Mouse (Mus musculus) testis, adult 2 months (tissue): Measurements from ENCODE around the gene Kdm6b. TPM values are rescaled to one million over a fixed set of nuclear protein-coding genes. Genes with fewer than 3 reads are reported as not detected.

ENCODE experiments used
- H3K27ac ChIP-seq: fragments of 200-500 bp; 2 replicates; pipeline ENCODE4 v1.5.1; 2012; ENCODE audit warnings: low read depth, low read length; ENCODE audit not compliant: control insufficient read depth, insufficient read depth
- H3K27me3 ChIP-seq: fragments of 200-500 bp; 2 replicates; pipeline ENCODE4 v1.6.1; 2012; ENCODE audit warnings: mild to moderate bottlenecking, low read length, moderate library complexity; ENCODE audit not compliant: control insufficient read depth, insufficient read depth
- H3K36me3 ChIP-seq: fragments of 200-500 bp; 2 replicates; pipeline ENCODE4 v1.6.1; 2012; ENCODE audit warnings: mild to moderate bottlenecking, low read length; ENCODE audit not compliant: control insufficient read depth, insufficient read depth
- H3K4me1 ChIP-seq: fragments of 200-500 bp; 2 replicates; pipeline ENCODE4 v1.6.1; 2012; ENCODE audit warnings: low read length; ENCODE audit not compliant: control insufficient read depth, insufficient read depth
- H3K4me3 ChIP-seq: fragments of 200-500 bp; 2 replicates; pipeline ENCODE4 v1.5.1; 2012; ENCODE audit warnings: low read depth, mild to moderate bottlenecking, low read length, moderate library complexity, mixed read lengths; ENCODE audit not compliant: control insufficient read depth
- CTCF ChIP-seq: fragments of 200-500 bp; IDR thresholded peaks from 2 replicates; pipeline ENCODE4 v1.5.1; 2012; ENCODE audit warnings: low read depth, mild to moderate bottlenecking, inconsistent platforms, low read length, moderate library complexity; ENCODE audit not compliant: control insufficient read depth, insufficient read depth, insufficient replicate concordance
- POLR2A ChIP-seq: fragments of 200-500 bp; IDR thresholded peaks from 2 replicates; pipeline ENCODE4 v1.6.1; 2012; ENCODE audit warnings: low read depth, mild to moderate bottlenecking, inconsistent platforms, low read length, moderate library complexity; ENCODE audit not compliant: control insufficient read depth
- polyA plus RNA-seq: library from polyadenylated mRNA; depleted of rRNA; stranded (reverse); fragments of >200 nt; gene quantifications from 2 replicates; pipeline ENCODE4 v1.2.3, GENCODE M21; 2012; rRNA removed

Kdm6b gene
- polyA plus RNA-seq, 1 experiment, result 8.0 TPM

DNA sequence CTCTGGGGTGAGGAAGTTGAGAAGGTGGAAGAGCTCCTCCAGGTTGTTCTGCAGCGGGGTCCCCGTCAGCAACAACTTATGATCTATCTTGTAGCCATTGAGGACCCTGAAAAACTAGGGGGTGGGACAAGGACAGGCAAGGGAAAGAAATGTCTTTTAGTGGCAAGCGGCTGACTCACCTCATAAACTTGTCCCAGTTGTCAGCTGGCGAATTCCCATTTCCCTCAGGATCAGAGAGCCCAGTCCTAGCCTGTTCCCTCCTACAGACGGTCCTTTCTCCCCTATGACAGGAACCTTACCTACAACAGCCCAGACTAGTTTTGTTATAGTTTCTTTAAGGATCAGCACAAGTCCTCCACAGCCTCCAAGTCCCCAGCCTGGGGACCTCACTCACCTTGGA, 56.9 kb downstream of the Kdm6b start:
- Histone ChIP-seq H3K4me3 (no peak overlapping the region), H3K4me1 (no peaks in the 10 kb centered on the region), H3K27me3 (no peaks in the 10 kb centered on the region), H3K27ac (no peak overlapping the region), H3K36me3 (peaks cover 12% of the 10 kb centered on the region)
- TF ChIP-seq POLR2A (no peak), CTCF (no peak)

Other genes starting within 250 kb of the Kdm6b start
- 0.05 and 0.06 TPM in 2 replicates for gene Alox8, start 215.8 kb downstream of the Kdm6b start, polyA plus RNA-seq
- 0.16 and 0.17 TPM in 2 replicates for gene Gucy2e, start 176.6 kb downstream of the Kdm6b start, polyA plus RNA-seq
- gene Cntrob, start 89.9 kb downstream of the Kdm6b start, polyA plus RNA-seq, result 20.6 and 21.6 TPM in 2 replicates
- gene Trappc1, start 89.7 kb downstream of the Kdm6b start, polyA plus RNA-seq, result 17.9 and 25.5 TPM in 2 replicates
- gene Kcnab3, start 87.4 kb downstream of the Kdm6b start, polyA plus RNA-seq, result 12.1 and 12.2 TPM in 2 replicates
- gene Rnf227, start 73.2 kb downstream of the Kdm6b start, polyA plus RNA-seq, result 4.4 and 5.7 TPM in 2 replicates
- gene Chd3, start 44.3 kb downstream of the Kdm6b start, polyA plus RNA-seq, result 49.4 and 52.5 TPM in 2 replicates
- 325 and 343 TPM in 2 replicates for gene Naa38, start 18.2 kb downstream of the Kdm6b start, polyA plus RNA-seq
- 35.3 and 42.5 TPM in 2 replicates for gene Cyb5d1, start 18.0 kb downstream of the Kdm6b start, polyA plus RNA-seq
- gene Tmem88, start 15.4 kb downstream of the Kdm6b start, polyA plus RNA-seq, result 2.0 and 2.4 TPM in 2 replicates
- gene Dnah2, start 135.4 kb upstream of the Kdm6b start, polyA plus RNA-seq, result 39.3 and 42.7 TPM in 2 replicates
- 2.7 and 3.3 TPM in 2 replicates for gene Efnb3, start 146.5 kb upstream of the Kdm6b start, polyA plus RNA-seq
- gene Wrap53, start 166.6 kb upstream of the Kdm6b start, polyA plus RNA-seq, result 9.5 and 9.7 TPM in 2 replicates
- gene Trp53, start 166.7 kb upstream of the Kdm6b start, polyA plus RNA-seq, result 22.1 TPM in 2 replicates
- 27.9 and 40.5 TPM in 2 replicates for gene Atp1b2, start 192.3 kb upstream of the Kdm6b start, polyA plus RNA-seq
- 11.9 and 16.4 TPM in 2 replicates for gene Shbg, start 204.2 kb upstream of the Kdm6b start, polyA plus RNA-seq
- 7.0 and 9.4 TPM in 2 replicates for gene Sat2, start 208.3 kb upstream of the Kdm6b start, polyA plus RNA-seq
- 63.3 and 69.1 TPM in 2 replicates for gene Fxr2, start 219.3 kb upstream of the Kdm6b start, polyA plus RNA-seq
- gene Sox15, start 241.6 kb upstream of the Kdm6b start, polyA plus RNA-seq, result 0.25 and 0.38 TPM in 2 replicates
- gene Mpdu1, start 249.0 kb upstream of the Kdm6b start, polyA plus RNA-seq, result 41.9 and 42.5 TPM in 2 replicates